Mouse (Mus musculus) right cerebral cortex, adult 2 months (tissue): ENCODE measurements around the gene Neurod2.

Source experiments
- DNase-seq, 2 experiments: peaks; one replicate each; pipeline ENCODE4 v3.0.0; 2021 to 2022; ENCODE audit warnings: low spot score in 2 of 2

Gene Neurod2

DNA sequence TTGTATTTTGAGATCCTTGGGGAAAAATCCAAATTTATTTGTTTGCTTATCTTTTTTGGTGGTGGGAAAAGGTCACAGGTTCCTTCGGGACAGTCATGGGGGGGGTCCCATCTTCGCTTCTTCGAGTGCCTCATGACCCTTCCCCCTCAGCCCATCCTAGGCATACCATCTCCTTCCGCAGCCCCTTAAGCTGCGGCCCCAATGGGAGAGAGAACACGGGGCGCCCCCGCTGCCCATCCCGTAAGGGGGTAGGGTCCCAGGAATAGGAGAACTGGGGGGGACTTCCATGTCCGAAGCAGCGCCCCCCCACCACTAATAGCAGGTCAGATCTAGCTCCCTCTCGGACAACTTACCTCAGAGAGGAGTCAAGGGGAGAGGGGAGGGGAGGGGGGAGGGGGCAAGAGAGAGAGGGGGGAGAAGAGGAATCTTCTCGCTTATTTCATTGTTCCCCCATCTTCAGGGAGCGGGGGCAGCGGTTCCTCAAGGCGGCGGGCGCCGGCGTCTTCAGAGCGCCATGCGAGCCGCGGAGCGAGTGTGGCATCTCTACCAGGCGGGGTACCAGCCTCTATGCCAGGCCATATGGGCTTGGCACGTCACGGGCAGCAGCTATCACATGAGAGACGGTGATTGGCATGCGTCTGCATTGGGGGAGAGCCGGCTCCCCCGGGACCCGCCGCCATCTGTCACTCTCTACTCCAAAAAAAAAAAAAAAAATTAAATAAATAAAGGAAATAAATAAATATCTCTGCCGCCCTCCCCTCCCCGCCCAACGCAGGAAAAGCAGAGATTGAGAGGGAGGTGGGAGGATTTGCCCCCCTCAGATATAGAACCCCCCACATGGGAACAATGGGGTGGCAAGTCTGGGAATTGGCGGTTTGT lies at the start of gene Neurod2:
Gene Neurod2, minus strand, starts transcription at position 568 of the 879 bp plus-strand sequence.
- DNase-seq = peak; percentile 80 to 81

DNA sequence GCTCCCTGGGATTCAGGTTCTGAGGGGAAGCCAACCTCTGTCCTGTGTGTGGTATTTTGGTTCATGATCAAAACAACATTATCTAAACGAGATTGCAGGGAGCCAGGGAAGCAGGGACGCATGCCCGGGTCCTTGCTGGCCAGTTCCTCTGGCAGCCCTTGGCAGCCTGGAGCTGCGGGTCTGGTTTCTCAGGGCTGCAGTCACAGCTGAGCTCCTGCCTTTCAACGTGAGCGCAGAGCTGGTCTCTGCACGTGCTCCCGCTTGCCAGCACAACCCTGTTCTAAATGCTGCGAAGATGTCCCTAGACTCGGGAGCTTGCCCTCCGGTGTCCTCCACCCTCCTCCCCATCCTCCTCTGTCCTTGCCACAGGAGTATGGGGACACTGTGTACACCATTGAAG lies 48.3 kb upstream of the Neurod2 start:
- DNase-seq = no peak

DNA sequence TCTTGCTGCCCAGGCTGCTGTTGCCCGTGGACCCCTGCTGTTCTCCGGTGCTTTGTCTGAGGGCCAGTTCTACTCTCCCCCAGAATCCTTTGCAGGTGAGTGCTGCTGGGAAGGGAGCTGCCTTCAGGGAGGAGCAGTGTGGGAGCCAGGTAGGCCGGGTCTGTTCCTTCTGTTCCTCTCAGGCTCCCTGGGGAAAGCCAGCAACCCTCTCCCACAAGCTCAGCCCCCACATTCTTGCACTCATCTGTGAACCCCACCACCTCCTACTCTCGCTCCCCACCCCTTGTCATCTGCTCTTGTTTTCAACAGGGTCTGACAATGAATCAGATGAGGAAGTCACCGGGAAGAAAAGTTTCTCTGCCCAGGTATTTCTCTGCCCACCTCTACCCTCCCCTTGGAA lies 47.3 kb upstream of the Neurod2 start:
- no peak for DNase-seq

DNA sequence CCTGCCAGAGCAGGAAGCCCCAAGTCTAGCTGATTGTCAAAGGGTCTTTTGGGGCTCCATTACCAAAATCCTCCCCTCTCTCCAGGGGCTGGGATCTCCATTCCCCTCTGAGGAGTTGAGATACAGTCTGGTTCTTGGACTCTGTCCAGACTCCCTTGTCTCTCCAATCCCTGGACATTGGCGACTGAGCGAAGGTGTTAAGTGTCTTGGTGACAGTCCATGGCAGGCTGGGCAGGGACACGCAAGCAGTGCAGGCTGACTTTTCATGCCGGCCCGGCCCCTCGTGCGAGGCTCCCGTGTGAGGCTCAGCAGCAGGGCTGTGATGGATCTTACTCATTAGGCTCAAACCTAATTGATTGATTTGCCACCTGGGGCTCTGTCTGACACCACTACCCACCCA lies 44.8 kb upstream of the Neurod2 start:
- DNase-seq = no peak

DNA sequence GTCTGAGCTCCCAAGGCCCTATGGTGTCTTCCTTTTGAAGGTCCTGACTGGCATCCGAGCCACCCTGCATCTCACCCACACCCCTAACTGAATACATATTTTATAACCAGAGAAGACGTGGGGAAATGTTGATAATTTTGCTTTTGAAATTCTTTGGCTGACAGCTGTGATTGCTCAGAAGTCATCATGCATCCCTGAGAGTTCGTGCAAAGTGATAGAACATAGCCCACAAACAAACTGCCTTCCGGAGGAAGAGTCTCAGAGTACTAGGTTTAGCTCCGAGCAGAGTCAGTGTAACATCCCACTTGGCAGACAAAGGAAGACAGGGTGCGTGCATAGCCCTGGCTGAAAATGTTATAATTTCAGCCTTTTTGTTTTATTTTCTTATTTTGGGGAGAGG lies 43.8 kb upstream of the Neurod2 start:
- no peak for DNase-seq

DNA sequence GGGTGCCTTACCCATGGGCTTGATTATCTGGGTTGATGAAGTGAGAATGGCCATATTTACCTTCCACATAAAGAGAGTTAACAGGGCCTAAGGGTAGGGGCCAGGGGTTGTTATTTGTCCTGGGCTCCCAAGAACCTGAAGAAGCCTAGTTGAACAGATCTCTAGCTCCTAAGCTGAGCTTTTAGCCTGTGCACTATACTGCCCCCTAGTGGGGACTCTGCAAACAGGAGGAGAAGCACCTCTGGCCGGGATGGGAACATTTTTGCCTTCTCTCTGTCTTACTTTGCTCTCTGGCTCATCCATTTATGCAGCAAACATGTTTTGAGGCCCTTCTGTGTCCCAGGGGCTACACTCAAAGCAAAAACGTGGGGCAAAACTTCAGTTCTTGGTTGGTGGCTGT lies 43.0 kb upstream of the Neurod2 start:
- peak; percentile 56 to 64 for DNase-seq

DNA sequence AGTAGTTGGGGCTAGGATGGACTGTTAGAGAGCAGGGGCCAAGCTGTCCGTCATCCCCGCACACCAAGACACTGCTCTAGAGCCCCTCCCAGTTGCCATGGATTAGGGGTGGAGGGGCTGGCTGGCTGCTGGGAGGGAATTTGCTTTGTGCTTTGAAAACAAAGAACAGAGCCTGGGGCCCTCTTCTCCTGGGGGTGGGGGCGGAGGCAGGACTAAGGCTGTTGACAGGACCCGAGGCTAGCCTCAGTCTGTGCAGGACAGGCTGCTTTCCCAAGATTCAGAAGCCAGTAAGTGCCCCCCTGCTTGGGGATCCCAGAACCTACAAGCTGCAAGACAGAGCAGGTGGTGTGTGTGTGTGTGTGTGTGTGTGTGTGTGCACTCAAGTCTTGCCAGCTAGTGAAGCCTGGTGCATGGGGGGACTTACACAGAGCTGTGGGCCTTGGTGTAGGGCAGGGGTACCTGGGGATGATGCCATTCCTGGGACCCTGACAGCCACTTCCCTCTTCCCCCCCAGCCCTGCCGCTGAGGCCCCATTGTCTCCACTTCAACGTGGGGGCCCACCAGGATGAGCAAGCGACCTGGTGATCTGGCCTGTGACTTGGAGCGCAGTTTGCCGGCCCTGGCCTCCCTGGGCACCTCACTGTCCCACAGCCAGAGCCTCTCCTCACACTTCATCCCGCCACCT lies 42.2 kb upstream of the Neurod2 start:
- no peak for DNase-seq

DNA sequence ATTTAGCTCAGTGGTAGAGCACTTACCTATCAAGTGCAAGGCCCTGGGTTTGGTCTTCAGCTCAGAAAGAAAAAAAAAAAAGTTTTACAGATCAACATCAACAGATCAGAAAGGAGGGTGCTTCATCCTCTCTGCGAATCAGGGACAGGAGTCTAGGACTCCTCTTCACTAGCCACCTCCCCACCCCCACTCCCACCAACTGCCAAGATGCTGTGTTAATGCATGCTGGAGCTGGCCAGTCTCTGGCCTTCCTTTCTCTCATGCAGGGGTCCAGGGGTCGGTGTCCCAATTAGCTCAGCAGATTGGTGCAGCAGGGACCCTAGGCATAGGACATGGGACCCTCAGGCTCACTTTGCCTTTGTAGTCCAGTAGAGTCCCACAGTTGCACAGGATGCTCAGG lies 41.1 kb upstream of the Neurod2 start:
- no peak for DNase-seq

DNA sequence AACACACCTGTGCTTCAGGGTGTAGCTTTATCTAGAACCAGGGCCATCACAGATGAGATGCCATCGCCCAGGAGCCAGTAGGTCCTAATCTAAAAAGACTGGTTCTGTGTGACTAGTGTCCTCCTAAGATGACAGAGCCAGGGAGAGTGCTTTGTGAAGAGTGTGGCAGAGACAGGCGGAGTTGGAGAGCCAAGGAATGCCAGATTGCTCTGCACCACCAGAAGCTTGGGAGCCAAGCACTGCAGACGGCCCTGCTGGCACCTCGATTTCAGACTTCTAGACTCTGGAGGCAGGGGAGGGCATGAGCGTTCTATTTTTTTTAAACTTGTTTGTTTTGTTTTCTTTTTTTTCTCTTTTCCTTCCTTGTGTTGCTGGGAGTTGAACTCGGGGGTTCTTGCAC lies 39.9 kb upstream of the Neurod2 start:
- no peak for DNase-seq

DNA sequence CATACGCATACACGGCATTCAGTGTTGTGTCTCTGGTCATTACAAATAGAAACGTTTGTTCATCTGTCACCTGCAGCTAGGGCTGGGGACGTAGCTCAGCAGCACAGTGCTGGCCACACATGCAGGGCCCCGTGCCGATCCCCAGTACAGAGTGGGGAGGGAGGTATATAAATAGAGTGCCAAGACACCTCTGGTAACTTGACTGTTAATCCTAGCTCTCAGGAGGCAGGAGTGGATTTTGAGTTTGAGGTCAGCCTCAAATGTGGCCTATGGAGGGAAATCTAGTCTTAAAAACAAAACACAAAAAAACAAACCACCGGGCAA lies 38.4 kb upstream of the Neurod2 start:
- DNase-seq = no peak

DNA sequence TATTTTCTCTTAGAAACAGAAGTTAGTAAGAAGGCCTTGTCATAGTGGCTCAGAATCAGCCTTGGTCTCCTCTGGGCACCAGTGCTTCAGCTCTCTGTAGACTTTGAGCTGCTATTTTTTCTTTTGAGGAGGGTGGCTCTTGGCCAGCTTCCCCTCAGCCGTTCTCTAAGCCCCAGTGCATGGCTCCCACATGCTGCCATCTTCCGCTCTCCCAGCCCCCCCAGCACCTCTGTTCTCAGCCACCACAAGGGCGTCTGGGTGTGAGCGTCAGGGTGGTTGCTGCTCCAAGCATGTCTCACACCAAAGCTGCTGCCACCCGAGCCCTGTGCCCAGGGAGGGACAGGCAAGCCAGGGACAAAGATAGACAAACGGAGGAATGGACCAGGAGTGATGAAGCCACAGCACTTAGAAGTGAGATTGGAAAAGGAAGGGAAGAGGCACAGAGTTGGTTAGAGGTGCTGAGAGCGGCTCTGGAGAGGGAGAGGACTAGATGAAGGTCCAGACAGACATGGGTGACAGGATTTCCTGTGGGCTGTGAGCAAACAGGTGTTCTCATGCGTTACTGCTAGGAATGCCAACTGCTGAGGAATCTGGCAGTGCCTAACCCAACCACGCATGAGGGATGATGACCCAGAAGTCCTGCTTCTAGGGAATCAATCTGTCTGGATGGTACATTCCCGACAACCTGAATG lies 37.9 kb upstream of the Neurod2 start:
- DNase-seq = peak in 1 of 2 experiments; percentile 55

DNA sequence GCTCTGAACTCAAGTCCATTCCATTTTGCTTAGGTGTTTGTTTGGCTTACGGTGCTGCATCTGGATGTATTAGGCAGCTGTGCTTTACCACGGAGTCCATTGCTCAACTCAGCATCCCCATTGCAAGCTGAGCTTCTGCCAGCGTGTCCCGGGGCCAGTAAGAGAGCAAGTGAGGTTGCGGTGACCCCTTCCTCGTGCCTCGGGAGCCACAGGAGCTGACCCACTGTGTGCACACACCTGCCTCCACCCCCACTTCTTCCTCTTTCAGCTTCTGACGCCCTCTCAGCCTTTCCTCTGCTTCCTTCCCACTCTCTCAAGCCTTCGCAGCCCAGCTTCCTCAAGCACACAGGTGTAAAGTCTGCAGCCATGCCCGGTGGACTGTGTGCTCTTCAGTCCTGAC lies 36.8 kb upstream of the Neurod2 start:
- DNase-seq = no peak

DNA sequence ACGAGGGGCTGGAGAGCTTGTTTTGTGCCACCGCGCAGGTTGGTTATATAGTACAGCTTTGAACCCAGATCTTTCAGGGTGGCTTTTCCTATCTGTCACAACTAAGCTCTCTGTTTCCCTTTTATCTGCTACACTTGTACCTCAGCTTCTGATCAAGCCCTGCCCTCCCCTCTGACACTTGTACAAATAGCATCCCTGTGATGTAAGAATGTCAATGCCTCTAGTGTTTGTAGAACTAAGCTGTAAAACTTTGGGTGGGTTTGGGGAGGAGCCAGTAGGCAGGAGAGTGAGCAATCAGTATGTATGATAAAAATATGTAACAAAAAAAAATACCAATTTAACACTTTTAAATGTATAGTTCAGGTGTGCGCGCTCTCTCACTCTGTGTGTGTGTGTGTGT lies 35.0 kb upstream of the Neurod2 start:
- DNase-seq = no peak

DNA sequence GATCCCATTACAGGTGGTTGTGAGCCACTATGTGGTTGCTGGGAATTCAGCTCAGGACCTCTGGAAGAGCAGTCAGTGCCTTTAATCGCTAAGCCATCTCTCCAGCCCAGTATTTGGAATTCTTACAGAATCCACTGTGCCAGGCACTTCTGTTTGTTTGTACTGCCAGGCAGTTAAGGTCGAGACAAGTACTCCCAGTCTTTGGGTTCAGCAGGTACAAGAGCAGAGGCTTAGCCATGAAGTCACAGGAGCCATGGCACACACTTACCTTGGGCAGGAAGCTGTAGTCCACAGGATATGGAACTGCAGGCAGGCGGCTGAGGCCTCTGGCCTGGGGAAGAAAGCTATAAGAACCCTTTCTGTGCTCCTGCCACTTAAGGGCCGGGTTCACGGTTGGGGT lies 34.4 kb upstream of the Neurod2 start:
- no peak for DNase-seq

DNA sequence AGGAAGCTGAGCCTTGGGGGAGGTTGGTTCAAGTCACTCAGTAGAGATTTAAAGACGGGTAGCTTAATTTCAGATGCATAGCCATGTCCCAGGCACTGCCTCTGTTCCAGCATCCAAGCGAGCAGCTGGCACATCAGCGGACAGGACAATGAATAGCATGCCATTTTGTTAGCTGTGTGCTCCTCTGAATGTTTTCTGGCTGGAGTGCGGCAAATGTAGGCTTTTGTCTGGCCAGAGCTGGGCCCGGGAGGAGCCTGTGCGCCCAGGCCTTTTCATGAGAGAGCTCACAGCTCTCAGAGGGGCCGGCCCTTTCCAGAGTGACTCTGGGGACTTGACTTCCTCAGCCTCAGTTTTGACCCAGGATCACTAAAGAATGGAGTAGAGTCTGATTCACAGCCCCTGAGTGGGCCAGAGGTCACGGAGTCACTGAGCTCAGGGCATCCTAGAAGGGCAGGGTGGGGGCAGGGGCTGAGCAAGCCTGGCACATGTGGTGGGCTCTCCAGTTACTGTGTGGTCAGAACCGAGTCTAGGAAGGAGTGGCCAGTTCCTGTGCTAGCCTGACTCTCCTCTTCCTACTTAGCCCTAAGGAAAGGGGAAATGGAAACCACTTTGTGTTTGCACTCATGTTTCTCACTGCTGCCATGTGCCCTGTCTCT lies 31.5 kb upstream of the Neurod2 start:
- DNase-seq = no peak

DNA sequence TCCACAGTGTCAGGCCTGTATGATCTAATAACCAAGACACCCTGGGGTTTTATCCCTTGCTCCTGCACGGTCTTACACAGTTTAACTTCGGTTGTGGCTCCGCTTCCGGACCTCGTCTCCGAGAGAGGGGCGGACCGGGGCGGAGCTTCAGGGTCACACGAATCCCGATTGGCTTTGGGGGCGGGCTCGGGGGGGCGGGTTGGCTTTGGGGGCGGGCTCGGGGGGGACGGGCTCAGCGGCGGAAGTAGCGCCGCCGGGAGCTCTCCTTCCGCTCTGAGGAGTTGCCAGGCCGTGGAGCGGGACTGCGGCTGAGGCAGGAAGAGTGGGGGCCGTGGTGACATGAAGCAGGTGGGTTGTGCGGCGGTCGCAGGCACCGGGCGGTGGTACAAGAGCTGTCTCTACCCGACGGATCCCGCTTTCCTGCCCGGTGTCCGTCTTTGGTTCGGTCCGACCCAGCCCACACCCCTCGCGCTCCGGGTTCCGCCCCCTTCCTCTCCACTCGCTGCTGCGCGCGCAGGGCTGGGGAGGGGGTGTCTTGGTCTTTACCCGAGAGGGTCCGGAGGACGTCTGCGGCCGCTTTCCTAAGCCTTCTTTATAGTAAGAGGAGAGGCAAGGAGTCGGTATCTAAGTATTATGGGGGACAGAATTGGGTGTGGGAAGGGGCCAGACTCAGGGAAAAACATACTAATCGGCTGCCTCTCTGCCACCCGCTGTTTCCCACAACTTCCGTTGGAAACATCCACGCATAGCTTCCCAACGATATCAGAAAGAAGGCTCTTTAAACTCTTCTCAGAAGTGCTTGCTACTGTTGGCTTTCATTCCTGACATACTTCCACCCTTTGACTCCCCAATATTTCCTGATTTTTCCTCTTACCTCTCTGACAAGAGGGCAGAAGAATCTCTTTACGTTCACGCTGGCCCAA lies 29.0 kb upstream of the Neurod2 start, which contains the start of gene Stard3:
Gene Stard3, plus strand, starts transcription at position 208 of the 923 bp plus-strand sequence.
- peak; percentile 82 to 85 for DNase-seq

DNA sequence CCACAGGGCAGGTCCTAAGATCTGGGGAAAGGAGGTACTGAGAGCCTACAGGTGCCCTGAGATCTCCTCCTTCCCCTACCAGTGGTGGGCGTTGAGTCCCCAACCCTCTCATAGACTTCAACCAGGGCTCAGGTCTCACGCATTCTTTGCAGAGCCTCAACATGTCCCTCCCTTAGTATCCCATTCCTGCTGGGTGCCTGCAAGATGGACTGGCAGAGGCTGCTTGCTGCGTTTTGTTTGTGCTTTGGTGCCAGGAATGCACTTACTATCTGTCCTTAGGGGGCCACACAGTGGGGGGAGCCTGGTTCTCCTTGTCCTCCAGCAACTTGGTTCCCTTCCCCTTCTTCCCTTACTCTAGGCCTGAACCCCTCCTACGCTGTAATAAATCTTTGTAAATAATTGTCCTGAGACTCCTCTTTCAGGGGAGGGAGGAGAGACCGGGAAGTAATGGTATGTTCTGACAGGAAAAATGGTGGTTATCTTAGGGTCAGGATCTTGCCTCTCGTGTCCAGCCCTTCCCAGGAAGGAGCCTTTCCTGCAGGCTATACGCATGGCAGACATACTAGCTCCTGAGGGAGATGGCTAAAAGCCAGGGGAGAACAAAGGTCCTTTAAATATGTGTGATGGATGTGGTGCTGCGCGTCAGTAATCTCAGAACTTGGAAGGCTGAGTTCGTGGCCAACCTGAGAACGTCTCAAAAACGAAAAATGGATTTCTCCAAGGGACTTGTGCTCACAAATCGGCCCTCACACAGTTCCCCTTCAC lies 28.1 kb upstream of the Neurod2 start:
- no peak for DNase-seq

DNA sequence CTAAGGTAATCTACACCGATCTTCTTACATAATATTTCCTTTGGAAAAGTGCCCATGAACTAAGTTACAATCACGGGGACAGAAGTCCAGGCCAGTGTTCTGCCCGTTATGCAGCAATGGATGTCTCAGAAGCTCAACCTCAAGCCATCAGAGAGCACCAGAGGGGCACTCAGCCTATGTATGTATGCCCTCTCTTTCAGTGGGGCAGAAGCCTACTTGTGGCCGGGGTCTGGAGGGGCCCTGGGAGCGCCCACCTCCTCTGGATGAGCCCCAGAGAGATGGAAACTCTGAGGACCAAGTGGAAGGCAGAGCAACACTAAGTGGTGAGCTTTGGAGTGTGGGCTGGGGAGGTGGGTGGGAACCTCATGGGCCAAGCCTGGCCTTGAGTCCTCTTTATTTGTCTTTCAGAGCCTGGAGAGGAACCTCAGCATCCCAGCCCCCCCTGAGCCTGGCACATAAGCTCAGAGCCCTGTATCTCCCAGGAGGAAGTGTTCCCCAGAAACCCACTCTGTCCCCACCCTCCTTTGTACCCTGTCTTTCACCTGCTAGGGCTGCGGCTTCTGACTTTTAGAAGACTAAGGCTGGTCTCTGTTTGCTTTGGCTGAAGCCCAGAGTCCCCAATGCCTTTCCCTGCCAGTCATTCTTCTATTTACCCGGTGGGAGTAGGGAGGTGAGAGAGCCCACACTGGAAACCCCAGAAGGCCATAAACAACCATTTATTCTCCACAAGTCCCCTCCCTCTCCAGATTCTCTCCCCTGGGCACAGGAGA lies 27.4 kb upstream of the Neurod2 start:
- no peak for DNase-seq

DNA sequence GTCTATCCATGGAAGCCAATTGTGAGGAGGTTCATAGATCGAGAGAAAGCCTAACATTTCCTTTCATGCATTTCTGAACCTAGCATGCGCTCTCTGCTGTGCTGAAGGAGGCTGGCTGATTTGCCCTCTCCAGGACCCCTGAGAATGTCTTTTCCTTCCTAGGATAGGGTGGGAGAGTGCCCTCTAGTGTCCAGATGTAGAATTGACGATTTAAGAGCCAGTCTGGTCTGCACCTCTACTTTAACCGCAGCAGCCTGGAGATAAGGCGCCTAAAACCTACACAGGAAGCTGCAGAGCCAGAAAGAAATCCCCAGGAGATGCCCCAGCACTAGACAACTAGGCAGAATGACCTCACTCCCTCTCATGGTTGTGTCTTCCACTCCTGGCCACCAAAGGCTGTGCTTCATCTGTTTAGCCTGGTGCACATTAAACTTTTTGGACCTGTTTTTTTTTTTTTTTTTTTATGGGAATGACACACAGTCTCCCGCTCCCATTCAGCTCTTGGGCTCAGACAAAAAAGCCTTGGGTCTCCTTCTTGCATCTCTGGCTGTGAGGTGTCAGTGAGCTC lies 26.4 kb upstream of the Neurod2 start:
- DNase-seq = peak in 1 of 2 experiments; percentile 70
